Mouse (Mus musculus) lung, adult 2 months (tissue): ENCODE data around the gene Kif5a. TPM values are rescaled to one million over a fixed set of nuclear protein-coding genes. Genes with fewer than 3 reads are reported as not detected.
A peak's percentile ranks its signal among the peaks of the same experiment; 100 is the strongest.

ENCODE experiments used
- DNase-seq: peaks from one replicate; pipeline ENCODE4 v3.0.0; 2022
- H3K4me1 ChIP-seq: fragments of 200-500 bp; 2 replicates; pipeline ENCODE4 v1.6.1; 2011; ENCODE audit warnings: low read length; ENCODE audit not compliant: control insufficient read depth, insufficient read depth
- H3K4me3 ChIP-seq: fragments of 200-500 bp; replicated peaks from 2 replicates; pipeline ENCODE3; 2011; ENCODE audit warnings: low read depth, mild to moderate bottlenecking, control low read depth, low read length; ENCODE audit errors: extremely low read depth
- CTCF ChIP-seq: fragments of 200-500 bp; IDR thresholded peaks from 2 replicates; pipeline ENCODE4 v1.5.1; 2011; ENCODE audit warnings: mild to moderate bottlenecking, low read length, control low read depth; ENCODE audit not compliant: insufficient read depth
- POLR2A ChIP-seq: fragments of 200-500 bp; IDR thresholded peaks from 2 replicates; pipeline ENCODE4 v1.6.1; 2011; ENCODE audit warnings: low read depth, mild to moderate bottlenecking, control low read depth, low read length, borderline replicate concordance; ENCODE audit errors: extremely low read depth
- WGBS: fragments of 180-500 bp; shearing (Covaris S2); methylation state at CpG from one replicate; pipeline ENCODE4 v1.1.7; 2018; 5-methylcytosine and 5-hydroxymethylcytosine counted together
- polyA plus RNA-seq: library from polyadenylated mRNA; depleted of rRNA; stranded (reverse); fragments of >200 nt; gene quantifications from 2 replicates; pipeline ENCODE4 v1.2.3, GENCODE M21; 2012

The Kif5a gene
- polyA plus RNA-seq, 1 experiment: 1.3 TPM

DNA sequence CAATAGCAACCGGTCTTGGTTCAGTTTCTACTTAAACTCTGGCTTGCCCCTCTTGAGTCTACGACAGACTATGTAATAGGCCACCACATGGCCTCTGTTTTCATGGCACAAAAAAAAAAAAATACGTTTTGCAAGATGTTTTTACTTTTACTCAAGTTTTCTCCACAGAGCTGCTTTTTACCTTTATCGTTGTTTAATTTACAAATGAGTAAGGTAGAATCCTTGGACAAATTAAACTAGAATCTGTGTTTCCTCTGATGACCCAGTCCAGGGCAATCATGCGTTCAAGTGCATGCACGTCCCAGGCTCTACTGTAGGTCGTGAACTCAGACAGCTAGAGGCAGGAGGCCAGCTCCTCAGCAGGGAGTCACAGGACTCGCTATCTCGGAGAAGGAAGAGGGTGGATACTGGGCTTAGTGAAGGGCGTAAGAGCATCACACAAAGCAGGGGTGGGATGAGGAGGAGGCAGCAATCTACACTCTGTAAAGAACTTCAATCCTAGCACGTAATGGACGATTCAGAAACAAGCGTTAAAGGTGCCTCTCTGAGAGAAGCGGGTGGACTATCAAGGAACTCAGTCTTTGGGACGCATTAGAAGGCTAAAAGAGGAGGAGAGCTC, 26.5 kb upstream of the Kif5a start:
- WGBS: under 1% methylated on average over 15 of the region's 15 CpGs
- Histone ChIP-seq H3K4me1 (peaks cover 21% of the 10 kb centered on the region), H3K4me3 (peak overlapping the region; percentile 64)
- peak; percentile 63 for DNase-seq
- TF ChIP-seq CTCF (no peak), POLR2A (peak; percentile 63; the same call in 1 of the 2 replicates)

- WGBS: under 1% methylated on average over 38 of the region's 65 CpGs
These were observed 25.8 kb upstream of the Kif5a start, which contains the start of gene Mbd6 for GRCm38 (mm10) chr10:127288800-127289572. TSS of gene Mbd6 (minus strand) at chr10:127289018.

DNA sequence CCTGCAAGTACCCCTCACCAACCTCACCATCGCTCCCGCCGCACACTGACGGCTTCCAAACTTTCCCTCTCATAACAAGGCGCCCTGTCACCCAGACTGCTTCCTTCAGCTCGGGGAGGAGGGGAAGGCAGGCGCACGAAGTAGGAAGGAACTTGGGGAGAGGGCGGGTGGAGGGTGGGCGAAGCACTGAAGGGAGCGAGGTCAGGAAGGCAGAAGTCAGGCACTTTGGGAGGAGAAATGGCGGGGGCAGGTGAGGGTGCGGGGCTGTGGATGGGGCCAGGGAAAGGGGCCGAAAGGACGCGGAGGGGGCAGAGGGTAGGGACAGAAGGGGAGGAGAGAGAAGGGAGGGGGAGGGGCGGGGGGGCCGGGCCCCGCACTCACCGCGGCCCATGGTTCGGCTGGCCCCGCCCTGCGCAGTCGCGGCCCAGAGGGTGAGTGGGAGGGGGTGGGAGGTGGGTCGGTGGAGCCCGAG, 25.2 kb upstream of the Kif5a start:
- Histone ChIP-seq H3K4me3 (peak overlapping the region; percentile 73), H3K4me1 (peaks cover 21% of the 10 kb centered on the region)
- 2% methylated on average over 21 of the region's 28 CpGs for WGBS
- peak; percentile 32; the same call in 1 of the 2 replicates for TF ChIP-seq POLR2A
- TF ChIP-seq CTCF: no peak
- no peak for DNase-seq

More at GRCm38 (mm10) chr10:127288800-127289572, 25.8 kb upstream of the Kif5a start, which contains the start of gene Mbd6:
- Histone ChIP-seq H3K4me3 (peak within 1 kb of the TSS; percentile 73), H3K4me1 (peaks cover 21% of the 10 kb centered on the region)
- DNase-seq: peak; percentile 92
- TF ChIP-seq POLR2A (peak; percentile 76; the same call in 1 of the 2 replicates), CTCF (no peak)

DNA sequence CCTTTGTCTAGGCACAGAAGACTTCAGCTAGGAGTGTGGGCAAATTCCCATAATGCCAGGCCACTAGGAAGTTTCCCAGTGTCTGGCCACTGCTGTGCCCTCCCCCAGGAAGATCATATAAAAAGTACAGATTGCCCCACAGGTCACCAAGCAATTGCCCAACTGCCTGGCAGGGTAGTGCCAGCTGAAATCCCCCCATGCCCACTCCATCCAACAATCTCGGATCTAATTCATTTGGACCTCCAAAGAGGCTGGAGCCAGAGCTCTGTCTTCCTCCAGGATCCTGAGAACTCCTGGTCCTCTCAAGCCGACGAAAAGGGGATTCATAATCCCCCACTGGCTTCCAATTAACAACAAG, 24.8 kb upstream of the Kif5a start:
- Histone ChIP-seq H3K4me3 (peak overlapping the region; percentile 73), H3K4me1 (peaks cover 19% of the 10 kb centered on the region)
- 1% methylated on average over 3 of the region's 3 CpGs for WGBS
- TF ChIP-seq CTCF: no peak
- TF ChIP-seq POLR2A: no peak
- no peak for DNase-seq

GRCm38 (mm10) chr10:127287271-127287935, 24.3 kb upstream of the Kif5a start:
- 54% methylated on average over 15 of the region's 15 CpGs for WGBS
- no peak for TF ChIP-seq POLR2A
- TF ChIP-seq CTCF: no peak
- Histone ChIP-seq H3K4me3 (peak overlapping the region; percentile 9), H3K4me1 (peaks cover 18% of the 10 kb centered on the region)
- DNase-seq: no peak

GRCm38 (mm10) chr10:127286730-127287129, 23.6 kb upstream of the Kif5a start:
- TF ChIP-seq CTCF: no peak
- TF ChIP-seq POLR2A: no peak
- no peak for DNase-seq
- 49% methylated on average over 7 of the region's 7 CpGs for WGBS
- H3K4me3 ChIP-seq: no peak overlapping the region
- H3K4me1 ChIP-seq: peaks cover 15% of the 10 kb centered on the region

DNA sequence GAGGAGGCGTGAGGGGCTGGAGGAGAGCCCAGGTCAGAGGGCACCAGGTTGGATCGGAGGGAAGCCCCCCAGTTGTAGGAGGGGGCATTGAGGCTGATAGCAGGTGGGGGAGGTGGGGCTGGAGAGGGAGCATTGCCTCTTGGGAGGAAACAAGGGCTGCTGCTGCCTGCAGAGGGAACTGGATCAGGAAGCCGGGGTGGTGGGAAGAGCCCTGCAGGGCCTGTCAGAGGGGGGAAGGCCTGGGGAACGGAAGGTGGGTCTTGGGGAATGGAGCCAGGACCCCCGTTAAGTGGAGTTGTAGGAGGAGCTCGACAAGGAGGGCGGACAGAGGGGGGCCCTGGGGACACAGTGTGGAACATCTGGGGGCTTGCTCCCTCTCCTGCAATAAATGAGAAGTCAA, 23.0 kb upstream of the Kif5a start:
- H3K4me3 ChIP-seq: no peak overlapping the region
- 70% methylated on average over 7 of the region's 7 CpGs for WGBS
- DNase-seq: no peak
- peaks cover 13% of the 10 kb centered on the region for H3K4me1 ChIP-seq
- no peak for TF ChIP-seq CTCF
- TF ChIP-seq POLR2A: no peak

DNA sequence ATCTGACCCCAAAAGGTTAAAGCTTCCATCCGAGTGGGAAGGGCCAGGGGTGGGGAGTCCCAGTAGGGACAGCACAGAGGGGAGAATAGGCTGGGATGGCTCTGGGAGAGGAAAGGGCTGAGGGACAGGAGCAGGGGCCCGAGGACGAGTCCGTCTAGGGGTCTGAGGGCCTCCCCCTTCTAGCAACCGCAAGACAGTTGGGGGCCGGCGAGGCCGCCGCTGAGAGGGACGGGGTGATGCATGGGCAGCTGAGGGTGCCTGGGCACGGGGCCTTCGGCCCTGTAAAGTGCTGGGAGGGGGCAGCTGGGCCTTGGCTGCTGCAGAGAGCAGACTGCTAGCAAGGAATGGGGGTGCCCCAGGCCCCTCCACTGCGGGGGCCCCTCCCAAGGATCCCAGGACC, 22.5 kb upstream of the Kif5a start:
- peaks cover 13% of the 10 kb centered on the region for H3K4me1 ChIP-seq
- WGBS: 77% methylated on average over 13 of the region's 13 CpGs
- no peak for DNase-seq
- no peak for TF ChIP-seq CTCF
- TF ChIP-seq POLR2A: no peak
- no peak overlapping the region for H3K4me3 ChIP-seq
